Mouse (Mus musculus) frontal cortex, postnatal 14 days (tissue): ENCODE measurements at regions not wholly inside any gene's neighbourhood (a gene's known extent, or its start where the extent isn't known, plus 50 kb on each side); places are given as distances from the start of the nearest gene placed in this dataset.

Source experiments
- DNase-seq, 2 experiments: peaks; one replicate each; pipeline ENCODE4 v3.0.0; 2022; ENCODE audit warnings: low spot score in 2 of 2

- no peak for DNase-seq
These were observed 78.8 kb upstream of the Herc3 start for GRCm38 (mm10) chr6:58752496-58752895.

DNA sequence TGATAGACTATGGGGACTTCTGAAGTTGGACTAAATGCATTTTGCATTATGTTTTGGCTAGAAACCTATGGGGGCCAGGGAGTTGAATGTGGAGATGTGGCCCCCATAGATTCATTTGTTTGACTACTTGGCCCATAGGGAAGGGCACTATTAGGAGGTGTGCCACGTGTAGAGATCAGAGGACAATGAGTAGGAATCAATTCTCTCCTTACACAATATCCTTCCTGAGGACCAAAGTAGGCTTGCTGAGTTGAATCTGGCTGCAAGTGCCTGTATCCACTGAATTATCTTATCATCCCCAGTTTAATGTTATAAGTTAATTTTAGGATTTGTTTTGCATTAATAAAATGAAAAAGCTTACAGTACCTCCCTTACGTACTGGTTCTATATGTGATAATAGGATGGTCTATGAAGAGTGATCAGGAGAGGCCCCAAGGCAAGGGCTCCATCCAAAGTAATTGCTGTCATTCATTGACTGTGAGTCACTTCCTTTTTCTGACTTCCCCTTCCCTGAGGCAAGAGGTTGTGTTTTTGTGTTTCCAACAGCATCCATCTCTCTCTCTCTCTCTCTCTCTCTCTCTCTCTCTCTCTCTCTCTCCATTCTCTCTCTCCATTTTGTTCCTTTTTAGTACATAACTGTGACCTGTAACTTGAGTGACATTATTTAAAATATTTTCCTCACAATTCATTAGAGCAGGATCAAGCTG, 74.8 kb upstream of the Herc3 start:
- DNase-seq: no peak

GRCm38 (mm10) chr6:58757339-58757738, 73.9 kb upstream of the Herc3 start:
- DNase-seq: no peak

GRCm38 (mm10) chr6:58770654-58771218, 60.5 kb upstream of the Herc3 start:
- peak; percentile 8 to 47 for DNase-seq

DNA sequence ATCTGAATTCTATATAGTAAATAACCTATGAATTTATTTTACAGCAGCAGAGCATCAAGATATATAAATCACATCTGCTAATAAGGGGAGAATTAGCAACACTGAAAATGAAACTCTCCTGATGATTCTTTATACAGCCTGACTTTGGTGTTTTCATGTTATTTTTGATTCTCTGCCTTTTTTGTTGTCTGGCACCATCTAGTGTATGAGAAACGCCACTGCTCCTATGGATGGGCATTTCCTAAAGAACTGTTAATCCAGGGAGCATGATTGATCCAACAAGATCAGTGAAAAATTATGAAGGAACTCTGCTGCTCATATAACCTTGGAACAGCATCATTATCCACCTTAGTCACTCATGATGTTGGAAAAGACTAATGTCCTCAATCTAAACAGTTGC, 59.3 kb upstream of the Herc3 start:
- DNase-seq: peak in 1 of 2 experiments; percentile 29
